Mouse (Mus musculus) stomach, postnatal 0 days (tissue): ENCODE measurements around the gene Slc6a5. TPM values are rescaled to one million over a fixed set of nuclear protein-coding genes. Genes with fewer than 3 reads are reported as not detected.

ENCODE experiments used
- ATAC-seq: fragments of 200-750 bp; cut with Nextera tagmentation; 2 replicates; pipeline ENCODE4 v1.8.0; 2017; ENCODE audit not compliant: low FRiP score, low TSS enrichment
- DNase-seq: peaks from one replicate; pipeline ENCODE4 v3.0.0-alpha.2; 2016; ENCODE audit warnings: low spot score
- H3K27ac ChIP-seq: fragments of 300-500 bp; sonication (generic); replicated peaks from 2 replicates; pipeline ENCODE4 v1.5.1; 2014; ENCODE audit warnings: mild to moderate bottlenecking, control low read depth
- H3K27me3 ChIP-seq: fragments of 300-500 bp; sonication (generic); 2 replicates; pipeline ENCODE4 v1.6.1; 2014; ENCODE audit warnings: low read length; ENCODE audit not compliant: control insufficient read depth, insufficient read depth
- H3K36me3 ChIP-seq: fragments of 300-500 bp; sonication (generic); 2 replicates; pipeline ENCODE4 v1.6.1; 2014; ENCODE audit warnings: low read length, mixed read lengths; ENCODE audit not compliant: control insufficient read depth, insufficient read depth
- H3K4me1 ChIP-seq: fragments of 300-500 bp; sonication (generic); replicated peaks from 2 replicates; pipeline ENCODE4 v1.6.1; 2014; ENCODE audit warnings: antibody characterized with exemption; ENCODE audit not compliant: control insufficient read depth, insufficient read depth
- H3K4me2 ChIP-seq: fragments of 300-500 bp; sonication (generic); replicated peaks from 2 replicates; pipeline ENCODE4 v1.6.1; 2014; ENCODE audit warnings: low read depth, mild to moderate bottlenecking, control low read depth, moderate library complexity
- H3K4me3 ChIP-seq: fragments of 300-500 bp; sonication (generic); 2 replicates; pipeline ENCODE4 v1.5.1; 2014; ENCODE audit warnings: low read depth, low read length, control low read depth
- H3K9ac ChIP-seq: fragments of 300-500 bp; sonication (generic); 2 replicates; pipeline ENCODE4 v1.6.1; 2014; ENCODE audit warnings: mild to moderate bottlenecking, low read length, control low read depth, mixed read lengths
- H3K9me3 ChIP-seq: fragments of 300-500 bp; sonication (generic); 2 replicates; pipeline ENCODE4 v1.6.1; 2016; ENCODE audit warnings: low read length; ENCODE audit not compliant: control insufficient read depth
- CTCF ChIP-seq: IDR thresholded peaks from 2 replicates; pipeline ENCODE4 v1.5.1; 2016; ENCODE audit warnings: antibody characterized with exemption, low read depth, mild to moderate bottlenecking, moderate library complexity
- EP300 ChIP-seq: optimal IDR thresholded peaks from 2 replicates; pipeline ENCODE3; 2016; ENCODE audit warnings: antibody characterized with exemption
- WGBS: fragments of 180-500 bp; shearing (Covaris S2); extraction: QIAGEN DNeasy Blood & Tissue Kit; methylation state at CpG from one replicate; pipeline ENCODE4 v1.1.7; 2014; 5-methylcytosine and 5-hydroxymethylcytosine counted together
- polyA plus RNA-seq: library from polyadenylated mRNA; unstranded; fragments of >200 nt; fragmentation: Nextera tagmentation; extraction: Ambion mirVana; gene quantifications from 2 replicates; pipeline ENCODE4 v1.2.1, GENCODE M21; 2015

The Slc6a5 gene
- polyA plus RNA-seq, 1 experiment from 2014 or later, result not detected

DNA sequence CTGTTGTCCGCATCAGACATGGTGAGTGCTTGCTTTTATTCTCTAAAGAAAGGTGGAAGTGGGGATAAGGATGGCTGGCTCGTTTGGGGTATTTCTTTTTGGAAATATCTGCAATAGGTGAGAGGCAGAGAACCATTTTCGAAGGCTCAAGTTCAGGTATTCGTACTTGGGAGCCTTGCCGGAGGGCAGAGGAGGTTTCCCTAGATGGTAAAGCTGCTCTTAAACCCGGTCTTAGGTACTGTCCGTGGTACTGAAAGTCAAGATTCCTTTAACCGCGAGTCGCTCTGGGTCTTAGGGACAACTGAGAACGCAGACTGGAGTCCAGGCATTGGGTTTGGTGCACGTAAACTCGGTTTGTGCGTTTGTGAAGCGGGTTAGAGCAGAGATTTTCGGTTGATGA is 415 bp downstream of the Slc6a5 start:
- WGBS, result 2% methylated on average over 16 of the region's 16 CpGs
- no peak overlapping the region for H3K9ac ChIP-seq
- H3K4me3 ChIP-seq, result no peak overlapping the region
- no peak for ATAC-seq
- peak; percentile 26 for DNase-seq
- H3K9me3 ChIP-seq, result no peaks in the 10 kb centered on the region
- no peak for TF ChIP-seq EP300
- no peak for TF ChIP-seq CTCF
- H3K4me2 ChIP-seq, result no peak overlapping the region
- no peaks in the 10 kb centered on the region for H3K36me3 ChIP-seq
- no peaks in the 10 kb centered on the region for H3K4me1 ChIP-seq
- H3K27me3 ChIP-seq, result peaks cover 37% of the 10 kb centered on the region; the same call in 1 of the 2 replicates
- H3K27ac ChIP-seq, result no peak overlapping the region

DNA sequence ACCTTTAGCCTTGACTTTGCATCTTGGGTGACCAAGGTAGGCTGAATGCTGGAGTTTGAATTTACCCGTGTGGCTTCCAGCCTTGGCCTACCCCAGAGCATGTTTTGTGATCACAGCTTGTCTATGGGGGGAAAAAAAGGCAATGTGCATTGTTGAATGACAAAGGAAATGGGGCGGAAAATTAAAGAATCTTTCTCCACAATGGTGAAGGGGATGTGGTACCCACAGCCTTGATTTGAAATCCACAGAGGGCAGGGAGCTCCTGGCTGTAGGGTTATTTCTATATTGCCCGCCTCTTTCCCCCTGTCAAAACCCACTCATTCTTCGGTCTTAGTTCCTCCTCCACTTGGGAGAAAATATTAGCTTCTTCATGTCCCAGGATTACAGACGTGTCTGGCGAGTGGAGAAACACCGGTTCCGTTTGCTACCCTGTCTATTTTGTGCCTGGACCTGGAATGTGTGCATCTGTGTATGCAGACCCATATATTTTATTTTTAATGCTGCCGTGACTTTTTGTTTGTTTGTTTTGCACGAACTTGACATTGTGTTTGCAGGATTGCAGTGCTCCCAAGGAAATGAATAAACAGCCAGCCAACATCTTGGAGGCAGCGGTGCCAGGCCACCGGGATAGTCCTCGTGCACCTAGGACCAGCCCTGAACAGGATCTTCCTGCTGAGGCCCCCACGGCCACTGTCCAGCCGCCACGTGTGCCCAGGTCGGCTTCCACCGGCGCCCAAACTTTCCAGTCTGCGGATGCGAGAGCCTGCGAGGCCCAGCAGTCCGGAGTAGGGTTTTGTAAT is 1.4 kb downstream of the Slc6a5 start:
- Histone ChIP-seq H3K36me3 (no peaks in the 10 kb centered on the region), H3K27me3 (peaks cover 33% of the 10 kb centered on the region; the same call in 1 of the 2 replicates), H3K9me3 (no peaks in the 10 kb centered on the region), H3K9ac (no peak overlapping the region), H3K4me2 (no peak overlapping the region), H3K4me3 (no peak overlapping the region), H3K4me1 (no peaks in the 10 kb centered on the region), H3K27ac (no peak overlapping the region)
- WGBS, result 4% methylated on average over 23 of the region's 23 CpGs
- no peak for DNase-seq
- ATAC-seq, result no peak
- TF ChIP-seq EP300 (no peak), CTCF (no peak)

DNA sequence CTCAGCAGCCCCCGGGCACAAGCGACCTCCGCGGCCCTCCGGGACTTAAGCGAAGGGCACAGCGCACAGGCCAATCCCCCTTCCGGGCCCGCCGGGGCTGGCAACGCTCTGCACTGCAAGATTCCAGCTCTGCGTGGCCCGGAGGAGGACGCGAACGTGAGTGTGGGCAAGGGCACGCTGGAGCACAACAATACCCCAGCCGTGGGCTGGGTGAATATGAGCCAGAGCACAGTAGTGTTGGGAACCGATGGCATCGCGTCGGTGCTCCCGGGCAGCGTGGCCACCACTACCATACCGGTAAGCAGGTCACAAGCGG is 2.0 kb downstream of the Slc6a5 start:
- Histone ChIP-seq H3K27ac (no peak overlapping the region), H3K9ac (no peak overlapping the region), H3K36me3 (no peaks in the 10 kb centered on the region), H3K9me3 (no peaks in the 10 kb centered on the region), H3K27me3 (peaks cover 33% of the 10 kb centered on the region; the same call in 1 of the 2 replicates), H3K4me2 (no peak overlapping the region), H3K4me1 (no peaks in the 10 kb centered on the region), H3K4me3 (no peak overlapping the region)
- ATAC-seq (no peak), DNase-seq (no peak)
- 2% methylated on average over 23 of the region's 26 CpGs for WGBS
- TF ChIP-seq CTCF (no peak), EP300 (no peak)

- H3K4me3 ChIP-seq, result no peak overlapping the region
- TF ChIP-seq CTCF (no peak), EP300 (no peak)
- no peaks in the 10 kb centered on the region for H3K36me3 ChIP-seq
- H3K9ac ChIP-seq, result no peak overlapping the region
- ATAC-seq, result no peak
- WGBS, result 8% methylated on average over 4 of the region's 4 CpGs
- no peak overlapping the region for H3K27ac ChIP-seq
- H3K27me3 ChIP-seq, result peaks cover 32% of the 10 kb centered on the region; the same call in 1 of the 2 replicates
- H3K4me2 ChIP-seq, result no peak overlapping the region
- no peaks in the 10 kb centered on the region for H3K4me1 ChIP-seq
- H3K9me3 ChIP-seq, result no peaks in the 10 kb centered on the region
- DNase-seq, result no peak
Measured at GRCm38 (mm10) chr7:49913164-49913563, 3.2 kb downstream of the Slc6a5 start.

DNA sequence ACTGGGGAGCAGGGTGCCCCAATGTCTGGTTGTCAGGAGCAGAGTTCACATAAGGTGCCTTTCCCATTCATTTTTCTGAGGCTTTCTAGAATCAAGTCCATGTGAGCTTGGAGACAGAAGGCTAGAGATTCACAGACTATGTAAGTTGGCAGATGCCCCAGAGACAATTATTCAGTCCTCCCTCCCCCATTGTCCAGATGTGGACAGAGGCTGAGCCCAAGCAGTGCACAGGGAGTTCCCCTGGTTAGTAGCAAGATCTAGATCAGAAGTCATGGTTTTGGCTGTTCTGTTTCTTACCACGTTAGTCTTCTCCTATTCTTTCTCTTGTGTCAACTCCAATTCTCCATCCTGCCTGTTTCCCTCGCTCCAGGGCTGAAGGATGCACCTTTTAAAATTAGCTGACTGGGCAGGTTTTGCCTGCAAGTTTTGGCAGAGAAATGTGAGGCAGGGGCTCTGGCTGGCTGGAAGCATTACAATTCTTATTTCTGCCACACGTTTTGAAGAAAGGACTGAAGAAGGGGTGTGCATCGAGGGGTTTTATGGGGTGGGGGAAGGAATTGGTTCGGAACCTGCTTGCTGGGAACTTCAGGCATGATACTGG is 3.9 kb downstream of the Slc6a5 start:
- ATAC-seq, result no peak
- Histone ChIP-seq H3K4me2 (no peak overlapping the region), H3K27ac (no peak overlapping the region), H3K9me3 (no peaks in the 10 kb centered on the region), H3K36me3 (no peaks in the 10 kb centered on the region), H3K9ac (no peak overlapping the region), H3K4me1 (no peaks in the 10 kb centered on the region), H3K27me3 (peaks cover 25% of the 10 kb centered on the region; the same call in 1 of the 2 replicates), H3K4me3 (no peak overlapping the region)
- WGBS, result 5% methylated on average over 5 of the region's 5 CpGs
- DNase-seq, result no peak
- TF ChIP-seq CTCF (no peak), EP300 (no peak)

DNA sequence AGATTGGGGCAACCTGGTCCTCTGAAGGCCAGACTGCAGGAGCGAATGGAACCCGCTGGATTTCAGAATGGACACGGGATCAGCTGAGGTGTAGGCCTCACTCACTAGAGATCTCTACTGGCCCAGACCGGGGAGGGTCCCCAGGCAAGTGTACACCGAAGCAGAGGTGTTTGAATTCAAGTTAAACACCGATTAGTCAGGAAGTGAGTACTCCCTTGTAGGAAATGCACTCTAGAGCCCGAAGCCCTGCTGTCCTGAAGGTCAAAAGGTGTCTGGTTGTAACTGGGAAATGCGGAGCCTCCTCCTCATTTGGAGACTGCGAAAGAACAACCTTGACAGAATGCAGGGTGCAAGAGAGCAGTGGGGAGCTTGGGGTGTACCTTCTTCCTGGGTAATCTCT is 5.0 kb downstream of the Slc6a5 start:
- TF ChIP-seq EP300 (no peak), CTCF (no peak)
- H3K4me1 ChIP-seq, result no peaks in the 10 kb centered on the region
- no peak overlapping the region for H3K4me2 ChIP-seq
- 8% methylated on average over 9 of the region's 9 CpGs for WGBS
- ATAC-seq (no peak), DNase-seq (no peak)
- no peak overlapping the region for H3K27ac ChIP-seq
- no peak overlapping the region for H3K4me3 ChIP-seq
- H3K36me3 ChIP-seq, result no peaks in the 10 kb centered on the region
- 0 out of 2 replicates have a peak, but pooled peaks cover 3% of the 10 kb centered on the region for H3K9me3 ChIP-seq
- H3K9ac ChIP-seq, result no peak overlapping the region
- H3K27me3 ChIP-seq, result peaks cover 17% of the 10 kb centered on the region; the same call in 1 of the 2 replicates
